Mouse (Mus musculus): ENCODE measurements at regions not wholly inside any gene's neighbourhood (a gene's known extent, or its start where the extent isn't known, plus 50 kb on each side); places are given as distances from the start of the nearest gene placed in this dataset.

DNA sequence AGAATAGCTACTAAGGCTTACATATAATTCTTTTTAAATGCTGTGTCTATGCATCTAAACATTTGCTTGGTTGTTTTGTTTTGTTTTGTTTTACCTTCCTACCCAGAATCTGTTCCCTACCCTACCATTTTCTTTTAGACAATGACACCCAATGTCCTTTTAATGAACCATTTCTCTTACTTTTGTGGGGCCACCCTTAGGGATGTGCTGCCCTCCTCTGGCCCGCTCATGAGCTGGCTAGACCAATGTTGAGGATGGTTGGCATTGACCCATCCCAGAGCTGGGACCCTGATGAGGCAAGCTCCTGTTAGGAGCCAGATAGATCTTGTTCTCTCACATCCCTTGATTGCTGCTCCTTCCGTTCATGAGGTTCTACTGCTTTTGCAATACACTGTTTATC is 105.0 kb upstream of the Tyw5 start:
- ATAC-seq (ENCODE audit: insufficient number of reproducible peaks, insufficient read depth, low FRiP score, low TSS enrichment): no peak
- Histone ChIP-seq H3K27ac (no peak overlapping the region), H3K9me3 (no peaks in the 10 kb centered on the region), H3K9ac (no peak overlapping the region), H3K4me2 (replicated peaks) (no peak overlapping the region), H3K27me3 (no peaks in the 10 kb centered on the region), H3K4me1 (no peaks in the 10 kb centered on the region), H3K36me3 (no peaks in the 10 kb centered on the region), H3K4me3 (no peak overlapping the region)
- WGBS: 91% methylated on average over 2 of the region's 2 CpGs

- Histone ChIP-seq H3K9ac (no peak overlapping the region), H3K4me2 (replicated peaks) (no peak overlapping the region), H3K4me1 (no peaks in the 10 kb centered on the region), H3K27me3 (no peaks in the 10 kb centered on the region), H3K27ac (no peak overlapping the region), H3K4me3 (no peak overlapping the region), H3K36me3 (no peaks in the 10 kb centered on the region), H3K9me3 (no peaks in the 10 kb centered on the region)
- 57% methylated on average over 3 of the region's 3 CpGs for WGBS
- no peak for ATAC-seq (ENCODE audit: insufficient number of reproducible peaks, insufficient read depth, low FRiP score, low TSS enrichment)
Observed at GRCm38 (mm10) chr1:57512516-57512915, 105.6 kb upstream of the Tyw5 start.

DNA sequence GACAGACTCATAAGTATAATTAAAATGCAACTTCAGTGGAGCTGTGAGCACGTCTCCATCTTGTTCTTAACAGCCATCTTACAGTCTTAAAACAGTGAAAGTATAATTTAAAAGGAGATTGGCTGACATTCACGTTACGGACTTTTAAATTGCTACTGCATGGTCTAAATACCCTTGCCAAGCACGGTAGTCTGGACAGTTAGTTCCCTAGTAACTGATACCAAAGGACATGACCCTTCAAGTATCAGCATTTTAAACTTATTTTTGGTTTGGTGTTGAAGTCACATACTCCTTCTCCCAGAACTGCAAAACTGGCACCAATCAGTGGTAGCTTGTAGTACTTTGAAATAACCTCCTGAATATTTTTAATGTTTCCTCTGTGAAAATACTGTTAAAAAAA is 119.1 kb upstream of the Tyw5 start:
- no peaks in the 10 kb centered on the region for H3K9me3 ChIP-seq
- H3K4me2 ChIP-seq (replicated peaks): no peak overlapping the region
- peaks cover 6% of the 10 kb centered on the region; the same call in 1 of the 2 replicates for H3K4me1 ChIP-seq
- no peak overlapping the region for H3K9ac ChIP-seq
- no peak for ATAC-seq (ENCODE audit: insufficient number of reproducible peaks, insufficient read depth, low FRiP score, low TSS enrichment)
- no peak overlapping the region for H3K4me3 ChIP-seq
- H3K36me3 ChIP-seq: no peaks in the 10 kb centered on the region
- no peak overlapping the region for H3K27ac ChIP-seq
- WGBS: 72% methylated on average over 4 of the region's 4 CpGs
- no peaks in the 10 kb centered on the region for H3K27me3 ChIP-seq

- WGBS: 10% methylated on average over 3 of the region's 3 CpGs
- no peak overlapping the region for H3K9ac ChIP-seq
- 0 out of 2 replicates have a peak, but pooled peaks have one; percentile 41 for ATAC-seq (ENCODE audit: insufficient number of reproducible peaks, insufficient read depth, low FRiP score, low TSS enrichment)
- no peak overlapping the region for H3K4me2 ChIP-seq (replicated peaks)
- H3K9me3 ChIP-seq: no peaks in the 10 kb centered on the region
- no peaks in the 10 kb centered on the region for H3K36me3 ChIP-seq
- H3K27me3 ChIP-seq: no peaks in the 10 kb centered on the region
- H3K4me3 ChIP-seq: no peak overlapping the region
- peaks cover 6% of the 10 kb centered on the region; the same call in 1 of the 2 replicates for H3K4me1 ChIP-seq
- H3K27ac ChIP-seq: no peak overlapping the region
Observed at GRCm38 (mm10) chr1:57528703-57529102, 121.8 kb upstream of the Tyw5 start.

DNA sequence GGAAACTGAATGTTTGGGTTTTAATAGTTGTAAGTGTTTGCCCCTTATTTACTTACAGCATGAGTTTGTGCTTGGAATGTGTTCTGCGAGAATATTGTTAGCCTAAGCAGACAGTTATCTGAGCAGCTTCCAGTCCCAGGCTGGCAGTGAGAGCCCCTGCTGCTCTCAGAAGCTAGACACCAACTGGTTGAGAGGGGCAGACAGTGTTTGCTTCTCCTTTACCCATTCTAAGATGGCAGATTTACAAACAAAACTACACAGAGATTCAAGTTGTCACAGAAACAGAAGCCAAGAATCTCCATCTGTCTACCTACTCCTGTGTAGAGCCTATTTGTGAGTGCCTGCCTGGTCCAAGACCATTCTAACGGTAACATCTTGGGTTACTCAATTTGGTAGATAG is 122.4 kb upstream of the Tyw5 start:
- no peaks in the 10 kb centered on the region for H3K27me3 ChIP-seq
- ATAC-seq (ENCODE audit: insufficient number of reproducible peaks, insufficient read depth, low FRiP score, low TSS enrichment): no peak
- 64% methylated on average over 2 of the region's 2 CpGs for WGBS
- no peak overlapping the region for H3K4me3 ChIP-seq
- no peak overlapping the region for H3K4me2 ChIP-seq (replicated peaks)
- peaks cover 6% of the 10 kb centered on the region; the same call in 1 of the 2 replicates for H3K4me1 ChIP-seq
- H3K9ac ChIP-seq: no peak overlapping the region
- no peak overlapping the region for H3K27ac ChIP-seq
- H3K9me3 ChIP-seq: no peaks in the 10 kb centered on the region
- no peaks in the 10 kb centered on the region for H3K36me3 ChIP-seq

DNA sequence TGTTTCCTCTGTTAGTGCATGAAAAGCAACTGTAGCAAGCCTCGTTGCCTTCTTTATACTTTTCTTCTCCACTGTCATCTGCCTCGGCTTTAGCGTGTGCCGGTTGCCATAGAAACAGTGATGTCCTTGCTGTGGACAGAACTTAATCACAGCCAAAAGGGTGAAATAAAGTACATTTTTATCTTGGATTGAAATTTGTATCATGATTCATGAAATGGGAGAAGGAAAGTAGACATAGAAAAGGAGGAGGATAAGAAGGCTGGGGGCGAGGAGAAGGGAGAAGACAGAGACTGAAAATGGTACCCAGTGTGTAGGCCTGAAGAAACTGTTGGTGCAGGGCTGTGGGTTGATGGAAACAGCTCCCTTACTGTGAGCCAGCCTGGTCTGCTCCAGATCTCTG is 130.5 kb upstream of the Tyw5 start:
- 87% methylated on average over 5 of the region's 5 CpGs for WGBS
- Histone ChIP-seq H3K36me3 (no peaks in the 10 kb centered on the region), H3K27ac (no peak overlapping the region), H3K9me3 (no peaks in the 10 kb centered on the region), H3K27me3 (no peaks in the 10 kb centered on the region), H3K4me3 (no peak overlapping the region), H3K4me1 (no peaks in the 10 kb centered on the region), H3K4me2 (replicated peaks) (no peak overlapping the region), H3K9ac (no peak overlapping the region)
- ATAC-seq (ENCODE audit: insufficient number of reproducible peaks, insufficient read depth, low FRiP score, low TSS enrichment): no peak

GRCm38 (mm10) chr1:57544684-57545083 is 137.8 kb upstream of the Tyw5 start:
- Histone ChIP-seq H3K9ac (no peak overlapping the region), H3K4me1 (peaks cover 23% of the 10 kb centered on the region), H3K27me3 (no peaks in the 10 kb centered on the region), H3K27ac (no peak overlapping the region), H3K9me3 (no peaks in the 10 kb centered on the region), H3K36me3 (no peaks in the 10 kb centered on the region), H3K4me3 (no peak overlapping the region), H3K4me2 (replicated peaks) (no peak overlapping the region)
- ATAC-seq (ENCODE audit: insufficient number of reproducible peaks, insufficient read depth, low FRiP score, low TSS enrichment): 0 out of 2 replicates have a peak, but pooled peaks have one; percentile 22
- WGBS: 37% methylated on average over 3 of the region's 3 CpGs

DNA sequence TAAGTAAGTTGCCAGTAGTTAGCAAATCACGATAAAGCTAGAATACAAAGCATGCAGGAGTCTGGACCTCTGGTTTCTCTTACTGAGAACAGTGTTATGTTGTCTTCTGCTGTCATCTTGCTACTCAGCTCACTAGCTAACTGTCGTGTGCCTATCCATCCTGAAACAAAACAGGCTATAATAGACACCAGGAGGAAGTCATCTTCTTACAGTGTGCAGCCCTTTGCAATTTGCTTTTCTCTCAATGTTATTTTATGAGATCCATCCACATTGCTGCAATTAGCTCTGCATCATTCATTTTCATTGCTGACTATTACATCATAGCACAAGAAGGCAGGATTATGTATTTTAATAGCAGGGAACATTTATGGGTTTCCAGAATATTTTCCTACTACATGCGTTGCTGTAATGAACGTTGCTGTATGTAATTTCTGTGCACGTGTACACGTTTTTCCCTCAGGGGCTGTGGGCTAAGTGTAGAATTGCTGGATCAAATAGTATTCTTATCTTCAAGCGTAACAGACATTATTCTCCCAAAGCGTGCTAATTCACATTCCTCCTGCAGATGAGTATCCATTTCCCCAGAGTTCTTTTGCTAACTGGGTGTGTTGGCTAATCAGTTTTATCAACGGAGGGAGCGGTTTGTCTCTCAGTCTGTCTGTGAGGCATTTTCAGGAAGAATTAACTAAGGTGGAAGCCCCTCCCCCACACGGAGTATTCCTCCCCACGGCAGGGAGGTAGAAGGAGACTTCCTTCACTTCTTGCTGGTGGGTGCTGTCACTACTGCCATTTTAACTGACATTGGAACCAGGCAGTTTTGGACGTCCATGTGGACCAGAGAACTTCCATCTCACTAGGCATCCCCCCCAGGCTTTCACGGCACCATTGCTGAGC is 139.1 kb upstream of the Tyw5 start:
- H3K9me3 ChIP-seq: no peaks in the 10 kb centered on the region
- ATAC-seq (ENCODE audit: insufficient number of reproducible peaks, insufficient read depth, low FRiP score, low TSS enrichment): no peak
- no peaks in the 10 kb centered on the region for H3K36me3 ChIP-seq
- H3K27ac ChIP-seq: no peak overlapping the region
- H3K9ac ChIP-seq: no peak overlapping the region
- peaks cover 23% of the 10 kb centered on the region for H3K4me1 ChIP-seq
- 36% methylated on average over 14 of the region's 14 CpGs for WGBS
- peak overlapping the region; percentile 24; the same call in 1 of the 2 replicates for H3K4me2 ChIP-seq (replicated peaks)
- no peaks in the 10 kb centered on the region for H3K27me3 ChIP-seq
- no peak overlapping the region for H3K4me3 ChIP-seq

GRCm38 (mm10) chr1:57561517-57561916 is 154.6 kb upstream of the Tyw5 start:
- H3K4me1 ChIP-seq: no peaks in the 10 kb centered on the region
- H3K27me3 ChIP-seq: no peaks in the 10 kb centered on the region
- peaks cover 6% of the 10 kb centered on the region; the same call in 1 of the 2 replicates for H3K9me3 ChIP-seq
- ATAC-seq (ENCODE audit: insufficient number of reproducible peaks, insufficient read depth, low FRiP score, low TSS enrichment): no peak
- WGBS: 93% methylated on average over 2 of the region's 2 CpGs
- no peak overlapping the region for H3K4me2 ChIP-seq (replicated peaks)
- no peak overlapping the region for H3K4me3 ChIP-seq
- H3K9ac ChIP-seq: no peak overlapping the region
- H3K27ac ChIP-seq: no peak overlapping the region
- H3K36me3 ChIP-seq: no peaks in the 10 kb centered on the region

GRCm38 (mm10) chr1:57564676-57565075 is 157.8 kb upstream of the Tyw5 start:
- Histone ChIP-seq H3K27ac (no peak overlapping the region), H3K4me3 (no peak overlapping the region), H3K4me1 (no peaks in the 10 kb centered on the region), H3K9me3 (peaks cover 6% of the 10 kb centered on the region; the same call in 1 of the 2 replicates), H3K27me3 (no peaks in the 10 kb centered on the region), H3K4me2 (replicated peaks) (no peak overlapping the region), H3K36me3 (no peaks in the 10 kb centered on the region), H3K9ac (no peak overlapping the region)
- no peak for ATAC-seq (ENCODE audit: insufficient number of reproducible peaks, insufficient read depth, low FRiP score, low TSS enrichment)
- WGBS: 54% methylated on average over 5 of the region's 5 CpGs

- H3K9ac ChIP-seq: no peak overlapping the region
- no peaks in the 10 kb centered on the region for H3K4me1 ChIP-seq
- no peak for ATAC-seq (ENCODE audit: insufficient number of reproducible peaks, insufficient read depth, low FRiP score, low TSS enrichment)
- H3K4me2 ChIP-seq (replicated peaks): no peak overlapping the region
- 72% methylated on average over 5 of the region's 5 CpGs for WGBS
- H3K27me3 ChIP-seq: no peaks in the 10 kb centered on the region
- H3K4me3 ChIP-seq: no peak overlapping the region
- H3K36me3 ChIP-seq: no peaks in the 10 kb centered on the region
- peaks cover 3% of the 10 kb centered on the region; the same call in 1 of the 2 replicates for H3K9me3 ChIP-seq
- H3K27ac ChIP-seq: no peak overlapping the region
Observed at GRCm38 (mm10) chr1:57572097-57572496, 165.2 kb upstream of the Tyw5 start.

DNA sequence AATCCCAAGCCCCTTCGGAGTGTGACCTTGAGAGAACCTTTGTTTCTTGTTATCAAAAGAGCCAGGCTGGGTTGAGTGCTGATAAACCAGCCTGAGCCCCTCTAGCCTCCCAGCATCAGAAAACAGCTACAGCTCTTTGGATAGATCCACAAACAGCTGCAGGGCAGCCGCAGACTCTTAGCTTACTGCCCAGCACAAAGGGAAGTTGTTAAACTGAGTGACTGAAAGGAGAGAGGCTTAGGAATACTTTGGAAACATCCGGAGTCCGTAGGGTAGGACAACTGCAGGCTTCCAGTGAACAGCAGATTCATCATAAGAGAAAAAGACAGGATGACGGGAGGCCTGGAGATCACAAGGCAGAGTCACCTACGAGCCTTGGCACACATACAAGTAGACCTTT is 166.9 kb upstream of the Tyw5 start:
- Histone ChIP-seq H3K4me2 (replicated peaks) (no peak overlapping the region), H3K27ac (no peak overlapping the region), H3K9me3 (peaks cover 3% of the 10 kb centered on the region; the same call in 1 of the 2 replicates), H3K4me1 (no peaks in the 10 kb centered on the region), H3K27me3 (no peaks in the 10 kb centered on the region), H3K4me3 (no peak overlapping the region), H3K9ac (no peak overlapping the region), H3K36me3 (no peaks in the 10 kb centered on the region)
- no peak for ATAC-seq (ENCODE audit: insufficient number of reproducible peaks, insufficient read depth, low FRiP score, low TSS enrichment)
- WGBS: 52% methylated on average over 6 of the region's 6 CpGs
